Comparison of ENCODE assay signal across 22 mouse cellular contexts in the genomic region with DNA sequence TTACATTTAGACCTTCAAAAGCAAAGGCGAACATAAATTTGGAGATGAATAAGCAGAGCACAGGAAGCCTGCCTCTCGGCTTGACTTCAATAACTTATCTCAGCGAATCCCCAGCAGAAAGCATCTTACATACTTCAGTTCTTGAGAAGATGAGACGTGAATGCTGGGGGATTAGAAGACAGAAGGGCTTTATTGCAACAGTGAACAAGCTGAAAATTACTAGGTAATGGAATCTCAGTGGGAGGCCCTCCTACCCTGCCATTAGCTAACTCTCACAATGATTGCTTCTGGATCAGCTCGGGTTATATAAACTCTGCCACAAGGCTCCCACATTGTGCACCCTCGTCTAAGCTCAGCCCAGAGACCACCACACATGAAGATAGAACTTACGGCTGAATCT.
DNase-seq lines count a peak whose midpoint lies in the region; ATAC-seq and TF ChIP-seq lines count a peak whose summit lies in the region.
"Had no signal": no experiment of that assay in that cellular context is flagged by ENCODE, and none has a peak within 500 bp of the region (broad histone marks: within the 10 kb centered on the region; RNA-seq: fewer than 3 reads in every experiment).

No protein-coding gene starts in this region.

- DNase-seq in embryonic facial prominence, embryonic 14.5 days (ENCODE audit: low spot score), result peak; percentile 19
- no peak for DNase-seq in embryonic facial prominence, embryonic 10.5 days (ENCODE audit: low spot score)
- DNase-seq in hindbrain, postnatal 0 days (ENCODE audit: low spot score), result peak; percentile 7
- no peak for DNase-seq in hindbrain, embryonic 14.5 days (ENCODE audit: low spot score)
- peak; percentile 34 for DNase-seq in midbrain, postnatal 0 days (ENCODE audit: low spot score)
- DNase-seq in midbrain, embryonic 10.5 days (ENCODE audit: low spot score), result no peak
- no peak for DNase-seq in layer of hippocampus, adult 2 months (ENCODE audit: low spot score in 2 of 2)
- DNase-seq: adrenal gland, adult 8-10 months; adrenal gland, postnatal 36 days; B cell, adult 2 months; cerebellum, adult 11-12 months; cerebellum, adult 9-10 months; cerebellum, postnatal 25 days; gastrocnemius, postnatal 14 days; heart, adult 2 months; heart, postnatal 36 days had no signal

- TF ChIP-seq CTCF in hindbrain, postnatal 0 days (IDR thresholded peaks at IDR 0.05; ENCODE audit: low read depth), result no peak
- no peak for TF ChIP-seq CTCF in midbrain, postnatal 0 days (IDR thresholded peaks at IDR 0.05)
- no peak for TF ChIP-seq CTCF in layer of hippocampus, adult 2 months (conservative IDR thresholded peaks at IDR 0.05)

- WGBS in embryonic facial prominence, embryonic 14.5 days, result 53% methylated on average over 7 of the region's 7 CpGs
- 59% methylated on average over 7 of the region's 7 CpGs for WGBS in embryonic facial prominence, embryonic 10.5 days
- 54% methylated on average over 7 of the region's 7 CpGs for WGBS in hindbrain, postnatal 0 days
- WGBS in hindbrain, embryonic 14.5 days, result 63% methylated on average over 7 of the region's 7 CpGs
- WGBS in midbrain, postnatal 0 days, result 43% methylated on average over 7 of the region's 7 CpGs
- 57% methylated on average over 7 of the region's 7 CpGs for WGBS in midbrain, embryonic 10.5 days

- ATAC-seq in embryonic facial prominence, embryonic 14.5 days (ENCODE audit: low read depth), result no peak
- no peak for ATAC-seq in hindbrain, postnatal 0 days
- no peak for ATAC-seq in hindbrain, embryonic 14.5 days (ENCODE audit: low FRiP score)
- ATAC-seq in midbrain, postnatal 0 days (ENCODE audit: low FRiP score), result no peak
- ATAC-seq: CD4-positive, CD25-positive, alpha-beta regulatory T cell, adult 4 months; forebrain, embryonic 15.5 days; hindbrain, embryonic 16.5 days had no signal

- no peaks in the 10 kb centered on the region for H3K36me3 ChIP-seq in embryonic facial prominence, embryonic 14.5 days (ENCODE audit: control insufficient read depth, insufficient read depth, low read length)
- H3K36me3 ChIP-seq in embryonic facial prominence, embryonic 10.5 days (replicated peaks), result no peaks in the 10 kb centered on the region
- H3K36me3 ChIP-seq in hindbrain, postnatal 0 days (ENCODE audit: insufficient read depth, low read length), result no peaks in the 10 kb centered on the region
- no peaks in the 10 kb centered on the region for H3K36me3 ChIP-seq in hindbrain, embryonic 14.5 days (replicated peaks; ENCODE audit: control insufficient read depth, insufficient read depth)
- H3K36me3 ChIP-seq in midbrain, postnatal 0 days (ENCODE audit: insufficient read depth, low read length), result no peaks in the 10 kb centered on the region
- no peaks in the 10 kb centered on the region for H3K36me3 ChIP-seq in midbrain, embryonic 10.5 days
- H3K36me3 ChIP-seq: embryonic facial prominence, embryonic 13.5 days; forebrain, embryonic 15.5 days; G1E; heart, embryonic 13.5 days had no signal

- H3K9me3 ChIP-seq in embryonic facial prominence, embryonic 14.5 days (ENCODE audit: control insufficient read depth, low read length), result no peaks in the 10 kb centered on the region
- H3K9me3 ChIP-seq in embryonic facial prominence, embryonic 10.5 days, result no peaks in the 10 kb centered on the region
- H3K9me3 ChIP-seq in hindbrain, postnatal 0 days (ENCODE audit: low read length), result no peaks in the 10 kb centered on the region
- H3K9me3 ChIP-seq in hindbrain, embryonic 14.5 days (ENCODE audit: control insufficient read depth, low read length), result no peaks in the 10 kb centered on the region
- no peaks in the 10 kb centered on the region for H3K9me3 ChIP-seq in midbrain, postnatal 0 days (ENCODE audit: low read length)
- no peaks in the 10 kb centered on the region for H3K9me3 ChIP-seq in midbrain, embryonic 10.5 days (replicated peaks)
- H3K9me3 ChIP-seq: embryonic facial prominence, embryonic 13.5 days; forebrain, embryonic 15.5 days; heart, embryonic 13.5 days had no signal

- no peaks in the 10 kb centered on the region for H3K4me1 ChIP-seq in embryonic facial prominence, embryonic 14.5 days (ENCODE audit: control insufficient read depth, insufficient read depth, low read length)
- peaks cover 14% of the 10 kb centered on the region for H3K4me1 ChIP-seq in embryonic facial prominence, embryonic 10.5 days
- H3K4me1 ChIP-seq in hindbrain, postnatal 0 days (ENCODE audit: insufficient read depth, low read length), result no peaks in the 10 kb centered on the region
- 0 out of 2 replicates have a peak, but pooled peaks cover 7% of the 10 kb centered on the region for H3K4me1 ChIP-seq in hindbrain, embryonic 14.5 days (replicated peaks; ENCODE audit: control insufficient read depth, insufficient read depth, low read length)
- no peaks in the 10 kb centered on the region for H3K4me1 ChIP-seq in midbrain, postnatal 0 days (ENCODE audit: insufficient read depth, low read length)
- H3K4me1 ChIP-seq in midbrain, embryonic 10.5 days, result peaks cover 18% of the 10 kb centered on the region
- H3K4me1 ChIP-seq: heart, embryonic 13.5 days had no signal

- no peak overlapping the region for H3K9ac ChIP-seq in embryonic facial prominence, embryonic 14.5 days (ENCODE audit: low read depth, low read length)
- no peak overlapping the region for H3K9ac ChIP-seq in hindbrain, postnatal 0 days (replicated peaks; ENCODE audit: low read length)
- H3K9ac ChIP-seq in hindbrain, embryonic 14.5 days, result no peak overlapping the region
- H3K9ac ChIP-seq in midbrain, postnatal 0 days (replicated peaks; ENCODE audit: low read length, poor library complexity, severe bottlenecking), result no peak overlapping the region
- H3K9ac ChIP-seq: embryonic facial prominence, embryonic 13.5 days; forebrain, embryonic 15.5 days; heart, embryonic 13.5 days had no signal

- no peak overlapping the region for H3K4me2 ChIP-seq in embryonic facial prominence, embryonic 14.5 days (ENCODE audit: low read depth, low read length)
- H3K4me2 ChIP-seq in hindbrain, postnatal 0 days (ENCODE audit: low read depth, low read length), result no peak overlapping the region
- no peak overlapping the region for H3K4me2 ChIP-seq in hindbrain, embryonic 14.5 days (replicated peaks)
- no peak overlapping the region for H3K4me2 ChIP-seq in midbrain, postnatal 0 days (ENCODE audit: low read depth, low read length, poor library complexity, severe bottlenecking)
- H3K4me2 ChIP-seq: embryonic facial prominence, embryonic 13.5 days; forebrain, embryonic 15.5 days; heart, embryonic 13.5 days had no signal

- H3K27ac ChIP-seq in embryonic facial prominence, embryonic 14.5 days (replicated peaks; ENCODE audit: low read depth, low read length), result no peak overlapping the region
- no peak overlapping the region for H3K27ac ChIP-seq in embryonic facial prominence, embryonic 10.5 days (replicated peaks)
- no peak overlapping the region for H3K27ac ChIP-seq in hindbrain, postnatal 0 days
- H3K27ac ChIP-seq in hindbrain, embryonic 14.5 days, result no peak overlapping the region
- no peak overlapping the region for H3K27ac ChIP-seq in midbrain, postnatal 0 days (ENCODE audit: low read depth, low read length)
- no peak overlapping the region for H3K27ac ChIP-seq in midbrain, embryonic 10.5 days (replicated peaks)
- no peak overlapping the region for H3K27ac ChIP-seq in layer of hippocampus, adult 2 months
- H3K27ac ChIP-seq: embryonic facial prominence, embryonic 13.5 days; forebrain, embryonic 15.5 days; heart, adult 2 months; heart, embryonic 13.5 days had no signal

- no peak overlapping the region for H3K4me3 ChIP-seq in embryonic facial prominence, embryonic 14.5 days (ENCODE audit: low read depth, low read length)
- no peak overlapping the region for H3K4me3 ChIP-seq in embryonic facial prominence, embryonic 10.5 days
- no peak overlapping the region for H3K4me3 ChIP-seq in hindbrain, postnatal 0 days (ENCODE audit: low read length)
- no peak overlapping the region for H3K4me3 ChIP-seq in hindbrain, embryonic 14.5 days (replicated peaks; ENCODE audit: low read length)
- H3K4me3 ChIP-seq in midbrain, postnatal 0 days (ENCODE audit: low read depth, low read length), result no peak overlapping the region
- no peak overlapping the region for H3K4me3 ChIP-seq in midbrain, embryonic 10.5 days
- H3K4me3 ChIP-seq in layer of hippocampus, adult 2 months, result no peak overlapping the region
- H3K4me3 ChIP-seq: embryonic facial prominence, embryonic 13.5 days; forebrain, embryonic 15.5 days; heart, adult 2 months; heart, embryonic 13.5 days had no signal

- no peaks in the 10 kb centered on the region for H3K27me3 ChIP-seq in embryonic facial prominence, embryonic 14.5 days (replicated peaks; ENCODE audit: control insufficient read depth, insufficient read depth, low read length)
- H3K27me3 ChIP-seq in embryonic facial prominence, embryonic 10.5 days (replicated peaks; ENCODE audit: low read depth, poor library complexity, severe bottlenecking), result no peaks in the 10 kb centered on the region
- H3K27me3 ChIP-seq in hindbrain, postnatal 0 days (ENCODE audit: insufficient read depth, low read length), result no peaks in the 10 kb centered on the region
- H3K27me3 ChIP-seq in hindbrain, embryonic 14.5 days (ENCODE audit: control insufficient read depth, insufficient read depth, low read length), result no peaks in the 10 kb centered on the region
- H3K27me3 ChIP-seq in midbrain, postnatal 0 days (ENCODE audit: insufficient read depth, low read length), result no peaks in the 10 kb centered on the region
- H3K27me3 ChIP-seq in midbrain, embryonic 10.5 days (ENCODE audit: low read depth, poor library complexity, severe bottlenecking), result no peaks in the 10 kb centered on the region
- H3K27me3 ChIP-seq: embryonic facial prominence, embryonic 13.5 days; forebrain, embryonic 15.5 days had no signal

Comparison
In these comparisons a context has a peak if more than half of its experiments do, and no peak if none do; other contexts are left out.
1. DNase-seq: peak in embryonic facial prominence, embryonic 14.5 days (single experiment), hindbrain, postnatal 0 days (single experiment) and midbrain, postnatal 0 days (single experiment); none in embryonic facial prominence, embryonic 10.5 days (single experiment), hindbrain, embryonic 14.5 days (single experiment), midbrain, embryonic 10.5 days (single experiment) and layer of hippocampus, adult 2 months (0 of 2).